Mouse (Mus musculus) E14TG2a.4 (cell line): Measurements from ENCODE around the gene Fam126b.

ENCODE experiments used
- CTCF ChIP-seq: conservative IDR thresholded peaks from 2 replicates; pipeline ENCODE4 v1.5.1; 2014; ENCODE audit warnings: low read length
- NANOG ChIP-seq: IDR thresholded peaks from 2 replicates; pipeline ENCODE4 v1.6.1; 2014; ENCODE audit warnings: borderline replicate concordance, low read length, mixed read lengths
- POU5F1 ChIP-seq: IDR thresholded peaks from 2 replicates; pipeline ENCODE4 v1.6.1; 2014; ENCODE audit warnings: low read length, borderline replicate concordance

DNA sequence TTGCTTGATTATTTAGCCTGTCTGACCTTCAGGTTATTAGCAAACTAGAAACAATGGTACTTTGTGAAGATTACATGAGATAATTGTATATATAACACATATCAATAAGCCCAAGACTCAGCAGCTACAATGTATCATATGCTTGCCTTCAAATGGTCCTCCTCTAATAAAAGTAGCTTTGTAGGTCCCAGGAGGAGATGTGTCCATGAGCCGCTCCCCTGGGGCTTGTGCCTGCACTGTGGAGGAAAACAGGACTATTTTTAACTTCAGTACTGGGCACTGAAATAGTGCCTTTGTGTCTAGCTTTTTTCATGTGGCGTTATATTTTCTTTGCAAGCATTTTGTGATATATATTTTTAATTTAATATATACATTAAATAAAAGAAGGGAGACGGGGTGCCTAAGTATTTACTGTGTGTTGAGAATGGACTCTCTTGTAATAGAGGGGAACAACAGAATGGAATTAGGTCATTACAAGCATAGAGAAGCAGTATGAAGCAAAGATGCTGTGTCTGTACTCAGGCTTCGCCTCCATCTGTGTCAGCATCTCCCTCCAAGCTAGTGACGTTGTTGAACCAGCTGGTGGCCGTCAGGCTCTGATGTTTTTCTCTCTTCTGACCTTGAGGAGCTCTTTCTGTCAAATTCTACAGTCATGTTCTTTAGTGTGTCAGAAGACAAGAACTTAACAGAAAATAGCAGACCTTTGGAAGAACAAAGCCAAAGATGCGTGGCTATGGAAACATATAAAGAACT lies 36.0 kb upstream of the Fam126b start:
- TF ChIP-seq CTCF (no peak), POU5F1 (no peak), NANOG (no peak)
